Mouse (Mus musculus) 3T3-L1 (cell line): ENCODE data around the gene Fancc.
A peak's percentile ranks its signal among the peaks of the same experiment; 100 is the strongest.
"Not testable (repeated sequence)": the region's sequence is repeated elsewhere in the genome, so short reads cannot be mapped to it uniquely, and the experiment has no call there.

Experiments used
- DNase-seq: peaks from one replicate; pipeline ENCODE4 v3.0.0-alpha.2; 2015; ENCODE audit warnings: low read depth, low spot score

Gene Fancc

DNA sequence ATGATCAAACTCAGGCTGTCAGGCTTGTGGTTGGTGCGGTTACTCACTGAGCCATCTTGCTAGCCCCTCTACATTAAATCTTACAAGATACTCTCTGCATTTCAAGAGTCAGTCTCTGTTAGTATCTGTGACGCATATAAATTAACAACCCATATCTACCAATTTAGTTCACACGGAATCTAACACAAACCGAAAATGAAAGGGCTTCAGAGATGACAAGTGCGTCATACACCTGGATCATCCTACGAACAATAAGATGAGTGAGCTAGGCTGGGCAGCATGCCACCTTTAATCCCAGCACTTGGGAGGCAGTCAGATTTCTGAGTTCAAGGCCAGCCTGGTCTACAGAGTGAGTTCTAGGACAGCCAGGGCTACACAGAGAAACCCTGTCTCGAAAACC lies 177.3 kb downstream of the Fancc start:
- no peak for DNase-seq

DNA sequence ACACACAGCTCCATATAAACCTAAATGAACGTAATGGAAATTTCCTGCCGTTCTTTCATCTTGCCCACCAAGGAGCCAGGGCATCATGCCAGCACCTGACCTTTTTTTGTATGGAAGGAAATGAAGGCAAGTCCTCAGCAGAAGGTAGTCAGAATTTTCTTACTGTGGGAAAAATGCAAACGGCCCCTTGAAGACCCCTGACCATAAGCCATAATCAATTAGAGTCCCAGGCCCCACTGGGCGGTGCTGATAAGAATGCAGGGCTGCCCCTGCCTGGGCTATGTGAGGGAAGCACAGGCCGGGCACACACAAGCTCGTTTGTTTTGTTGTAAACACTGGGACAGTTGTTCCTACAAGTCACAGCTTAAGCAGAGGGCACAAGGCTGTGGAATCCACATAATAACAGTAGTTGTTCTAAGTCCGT lies 179.4 kb downstream of the Fancc start:
- DNase-seq, result no peak

- no peak for DNase-seq
Observed at GRCm38 (mm10) chr13:63316407-63316806, 180.7 kb downstream of the Fancc start.

DNA sequence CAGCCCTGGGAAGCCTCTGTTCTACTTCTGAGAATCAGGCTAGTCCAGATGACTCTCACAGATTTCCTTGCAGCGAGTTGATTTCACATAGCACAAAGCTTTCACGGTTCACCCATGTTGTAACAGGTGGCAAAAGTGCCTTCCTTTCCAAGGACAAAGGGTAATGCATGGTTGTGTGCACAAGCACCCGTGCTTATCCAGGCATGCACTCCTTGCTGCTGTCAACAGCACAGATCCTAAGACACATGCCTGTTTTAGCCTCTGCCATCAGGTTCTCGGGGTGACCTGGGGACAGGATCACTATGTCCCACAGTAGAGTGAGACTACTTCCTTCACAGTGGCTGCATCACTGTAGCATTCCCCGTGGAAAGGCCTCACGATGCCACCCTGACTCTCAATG lies 181.3 kb downstream of the Fancc start:
- DNase-seq, result no peak

DNA sequence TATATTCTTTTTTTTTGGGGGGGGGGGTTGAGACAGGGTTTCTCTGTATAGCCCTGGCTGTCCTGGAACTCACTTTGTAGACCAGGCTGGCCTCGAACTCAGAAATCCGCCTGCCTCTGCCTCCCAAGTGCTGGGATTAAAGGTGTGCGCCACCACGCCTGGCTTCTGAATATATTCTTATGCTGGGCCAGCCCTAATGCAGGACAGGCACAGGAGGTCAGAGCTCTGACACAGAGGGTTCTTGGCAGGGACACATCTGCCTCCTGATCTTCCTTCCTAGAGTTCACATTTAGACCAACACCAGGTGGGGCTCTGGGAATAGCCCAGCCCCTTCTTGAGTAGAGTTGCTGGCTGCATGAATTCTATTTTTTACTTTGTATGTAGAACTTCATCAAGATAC lies 182.0 kb downstream of the Fancc start:
- DNase-seq, result not testable (repeated sequence)

DNA sequence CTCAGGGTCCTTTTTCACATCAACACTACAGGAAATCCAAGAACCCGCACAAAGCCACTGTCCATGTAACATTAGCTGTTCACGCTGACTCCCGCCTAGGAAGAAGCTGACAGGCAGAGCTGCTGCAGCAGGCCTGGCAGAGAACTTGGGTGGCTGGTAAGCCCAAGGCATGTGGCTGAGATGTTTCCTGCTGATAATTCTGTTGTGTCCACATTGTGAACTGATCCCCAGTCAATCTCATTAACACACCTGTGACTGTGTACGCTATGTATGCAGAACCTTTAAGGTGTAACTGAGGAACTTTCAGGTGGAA lies 182.5 kb downstream of the Fancc start:
- no peak for DNase-seq

GRCm38 (mm10) chr13:63313748-63314607 lies 183.1 kb downstream of the Fancc start:
- no peak for DNase-seq

GRCm38 (mm10) chr13:63313247-63313646 lies 183.8 kb downstream of the Fancc start:
- DNase-seq, result no peak

- no peak for DNase-seq
Observed at GRCm38 (mm10) chr13:63311156-63311555, 185.9 kb downstream of the Fancc start.

DNA sequence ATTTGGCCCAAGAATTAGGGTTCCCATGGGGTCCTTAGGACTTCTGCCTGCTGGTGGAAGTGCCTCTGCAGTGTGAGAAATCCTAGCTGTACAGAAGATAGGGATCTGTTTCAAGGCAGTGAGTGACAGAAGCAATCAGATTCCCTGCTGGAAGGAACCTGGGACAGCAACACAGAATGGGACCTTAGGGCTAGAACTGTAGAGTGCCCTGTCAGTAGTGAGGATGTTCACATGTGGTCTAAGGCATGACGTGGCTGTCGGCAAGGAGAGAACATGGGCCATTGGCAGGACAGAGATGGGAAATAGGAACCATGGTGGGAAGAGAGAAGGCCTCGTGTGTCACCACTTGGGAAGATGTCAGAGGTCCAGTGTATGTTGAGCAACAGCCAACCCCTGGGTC lies 187.5 kb downstream of the Fancc start:
- DNase-seq, result no peak

GRCm38 (mm10) chr13:63306768-63307167 lies 190.3 kb downstream of the Fancc start:
- no peak for DNase-seq

- DNase-seq, result no peak
Observed at GRCm38 (mm10) chr13:63305160-63306011, 191.7 kb downstream of the Fancc start.

DNA sequence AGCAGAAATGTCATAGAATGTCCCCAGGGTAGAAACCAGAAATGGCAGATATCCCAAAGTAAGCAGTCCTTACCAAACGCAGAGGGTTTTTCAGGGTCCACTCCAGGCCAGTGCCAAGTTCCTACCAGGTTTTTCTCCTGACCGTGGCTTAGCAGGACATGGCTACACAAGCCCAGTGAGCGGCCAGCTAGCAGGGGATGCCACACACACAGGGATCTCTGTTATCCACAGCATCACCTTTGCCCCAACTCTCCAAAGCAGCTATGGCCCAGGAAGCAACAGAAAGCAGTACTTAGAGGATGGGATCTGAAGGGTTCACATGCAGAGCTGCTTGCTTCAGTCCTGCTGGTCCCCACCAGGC lies 192.3 kb downstream of the Fancc start:
- peak; percentile 47 for DNase-seq

- peak; percentile 48 for DNase-seq
Observed at GRCm38 (mm10) chr13:63304124-63304792, 192.8 kb downstream of the Fancc start.

GRCm38 (mm10) chr13:63302381-63302780 lies 194.7 kb downstream of the Fancc start:
- DNase-seq, result no peak

DNA sequence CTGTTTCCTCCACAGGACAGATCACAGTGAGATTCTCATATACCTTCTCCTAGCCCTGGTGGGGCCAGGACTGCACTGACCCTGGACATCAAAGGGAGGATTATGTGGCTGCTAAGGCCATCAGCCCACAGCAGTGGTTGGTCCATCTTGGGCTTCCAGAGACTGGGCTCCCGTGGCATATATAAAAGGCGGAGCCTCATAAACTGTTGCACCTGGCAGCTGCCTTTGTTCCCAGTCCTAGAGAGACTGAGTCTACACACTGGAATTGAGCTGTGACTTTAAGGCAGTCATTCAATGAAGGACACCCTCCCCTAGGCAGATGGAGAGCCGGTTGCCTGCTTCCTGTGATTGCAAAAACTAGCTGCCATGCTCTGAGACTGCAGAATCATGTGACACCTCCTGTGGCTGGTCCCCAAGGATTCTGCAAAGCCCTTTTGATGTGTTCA lies 195.3 kb downstream of the Fancc start:
- no peak for DNase-seq

DNA sequence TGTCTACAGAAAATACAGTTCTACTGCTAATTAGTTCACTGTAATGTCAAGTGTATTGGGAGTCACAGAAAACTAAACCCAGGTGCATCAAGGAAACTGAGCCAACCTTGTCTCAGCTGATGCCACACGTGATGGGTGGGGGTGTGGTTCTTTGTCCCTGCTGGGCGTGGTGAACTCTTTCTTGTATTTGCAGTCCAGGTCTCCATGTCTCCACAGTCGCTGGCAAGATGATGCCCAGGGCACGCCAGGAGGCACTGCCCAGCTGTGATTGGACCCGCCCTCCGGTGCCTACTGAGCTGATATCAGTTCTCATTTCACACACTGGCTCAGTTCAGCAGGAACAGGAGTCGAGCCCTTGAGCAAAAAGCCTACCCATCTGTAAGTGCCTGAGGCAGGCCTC lies 196.1 kb downstream of the Fancc start:
- no peak for DNase-seq

- DNase-seq, result no peak
Observed at GRCm38 (mm10) chr13:63298931-63299330, 198.1 kb downstream of the Fancc start.

DNA sequence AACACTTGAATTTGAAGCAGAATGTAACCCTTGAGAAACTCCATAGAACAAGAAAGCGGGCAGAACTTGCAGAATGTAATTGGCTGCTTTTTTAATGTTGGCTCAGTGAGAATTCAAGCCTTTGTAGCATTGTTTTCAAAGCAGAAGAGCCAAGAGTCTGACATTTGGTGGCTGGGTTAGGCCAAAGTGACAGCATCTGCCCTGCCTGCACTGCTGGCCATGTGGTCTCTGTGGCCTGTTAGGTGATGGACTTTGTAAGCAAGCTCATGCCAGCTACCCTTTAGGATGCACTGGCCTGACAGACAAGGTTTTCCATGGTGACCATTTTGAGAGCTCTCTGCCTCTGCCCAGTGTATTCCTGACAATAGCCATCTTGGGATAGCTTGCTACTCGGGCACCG lies 199.1 kb downstream of the Fancc start:
- no peak for DNase-seq

DNA sequence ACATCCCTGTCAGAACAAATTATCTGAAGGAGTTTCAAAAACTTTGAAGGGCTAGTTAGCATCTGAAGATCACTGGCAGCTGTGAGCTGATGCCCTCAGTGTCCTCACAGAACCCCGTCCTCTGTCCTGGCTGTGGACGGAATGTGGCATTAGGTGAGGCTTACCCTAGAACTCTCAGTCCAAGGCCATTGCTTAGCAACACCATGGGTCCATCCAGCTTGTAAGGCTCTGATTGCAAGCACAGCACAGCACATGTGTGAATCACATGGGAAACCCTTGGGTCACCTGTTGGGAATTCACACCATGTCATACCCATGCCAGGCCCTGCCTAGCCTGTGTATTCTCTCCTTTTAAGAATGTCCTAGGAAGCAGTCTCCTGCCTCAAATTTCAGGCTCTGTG lies 200.1 kb downstream of the Fancc start:
- DNase-seq, result no peak

DNA sequence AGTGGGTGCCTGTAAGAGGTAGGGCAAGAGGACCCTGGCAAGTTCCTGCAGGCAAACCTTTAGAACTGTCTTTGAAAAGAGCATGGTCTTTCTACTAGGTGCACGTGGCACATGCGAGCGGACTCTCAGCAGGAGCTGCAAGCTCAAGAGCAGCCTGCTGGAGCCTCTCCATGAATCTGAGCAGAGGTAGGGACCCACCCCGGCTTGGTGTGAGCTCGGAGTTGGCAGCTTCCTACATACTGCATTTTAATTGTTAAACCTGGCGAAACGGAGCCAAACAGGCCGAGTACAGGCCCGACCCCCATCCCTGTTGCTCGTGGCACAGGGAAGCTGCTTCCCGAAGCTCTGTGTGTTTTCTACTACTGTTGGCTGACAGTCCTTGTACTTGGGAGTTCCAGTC lies 200.8 kb downstream of the Fancc start:
- no peak for DNase-seq
